Mouse (Mus musculus) A20 (cell line): Measurements from ENCODE around the gene Selenom.
A peak's percentile ranks its signal among the peaks of the same experiment; 100 is the strongest.

Experiments used
- DNase-seq: peaks from one replicate; pipeline ENCODE4 v3.0.0-alpha.2; 2011; ENCODE audit warnings: low read depth, low spot score

The Selenom gene

GRCm38 (mm10) chr11:3514529-3515054 lies at the start of gene Selenom:
Selenom (plus strand) TSS chr11:3514684.
- peak; percentile 89 for DNase-seq

GRCm38 (mm10) chr11:3471448-3471850 lies 43.0 kb upstream of the Selenom start:
- DNase-seq: no peak

GRCm38 (mm10) chr11:3472484-3472883 lies 42.0 kb upstream of the Selenom start:
- peak; percentile 76 for DNase-seq

- peak; percentile 27 for DNase-seq
Measured at GRCm38 (mm10) chr11:3474480-3475115, 39.9 kb upstream of the Selenom start.

GRCm38 (mm10) chr11:3475489-3475888 lies 39.0 kb upstream of the Selenom start:
- no peak for DNase-seq

- DNase-seq: no peak
Measured at GRCm38 (mm10) chr11:3483980-3484642, 30.4 kb upstream of the Selenom start.

GRCm38 (mm10) chr11:3486349-3486748 lies 28.1 kb upstream of the Selenom start:
- no peak for DNase-seq

- no peak for DNase-seq
Measured at GRCm38 (mm10) chr11:3487952-3488570, 26.4 kb upstream of the Selenom start, which contains the start of gene Pla2g3. Pla2g3 (plus strand) TSS chr11:3488284.

- no peak for DNase-seq
Measured at GRCm38 (mm10) chr11:3489036-3489435, 25.4 kb upstream of the Selenom start.

GRCm38 (mm10) chr11:3492748-3493147 lies 21.7 kb upstream of the Selenom start:
- DNase-seq: no peak

GRCm38 (mm10) chr11:3494857-3495256 lies 19.6 kb upstream of the Selenom start:
- no peak for DNase-seq

- no peak for DNase-seq
Measured at GRCm38 (mm10) chr11:3495496-3495895, 19.0 kb upstream of the Selenom start.

- DNase-seq: no peak
Measured at GRCm38 (mm10) chr11:3496756-3497155, 17.7 kb upstream of the Selenom start.

GRCm38 (mm10) chr11:3497296-3497695 lies 17.2 kb upstream of the Selenom start:
- DNase-seq: no peak

- no peak for DNase-seq
Measured at GRCm38 (mm10) chr11:3502057-3502456, 12.4 kb upstream of the Selenom start.

- no peak for DNase-seq
Measured at GRCm38 (mm10) chr11:3502459-3503072, 11.9 kb upstream of the Selenom start.

- DNase-seq: no peak
Measured at GRCm38 (mm10) chr11:3503755-3504693, 10.5 kb upstream of the Selenom start.

GRCm38 (mm10) chr11:3508226-3508625 lies 6.3 kb upstream of the Selenom start:
- no peak for DNase-seq

- no peak for DNase-seq
Measured at GRCm38 (mm10) chr11:3509181-3510085, 5.1 kb upstream of the Selenom start.

- no peak for DNase-seq
Measured at GRCm38 (mm10) chr11:3510321-3510720, 4.2 kb upstream of the Selenom start.
